Mouse (Mus musculus) kidney, postnatal 10 days (tissue): ENCODE results near the gene Prelid3b.

ENCODE experiments used
- DNase-seq: peaks from one replicate; pipeline ENCODE4 v3.0.0; 2021; ENCODE audit warnings: mixed read lengths

Gene Prelid3b

GRCm38 (mm10) chr2:174459365-174459764 is 13.5 kb downstream of the Prelid3b start:
- DNase-seq, result no peak

DNA sequence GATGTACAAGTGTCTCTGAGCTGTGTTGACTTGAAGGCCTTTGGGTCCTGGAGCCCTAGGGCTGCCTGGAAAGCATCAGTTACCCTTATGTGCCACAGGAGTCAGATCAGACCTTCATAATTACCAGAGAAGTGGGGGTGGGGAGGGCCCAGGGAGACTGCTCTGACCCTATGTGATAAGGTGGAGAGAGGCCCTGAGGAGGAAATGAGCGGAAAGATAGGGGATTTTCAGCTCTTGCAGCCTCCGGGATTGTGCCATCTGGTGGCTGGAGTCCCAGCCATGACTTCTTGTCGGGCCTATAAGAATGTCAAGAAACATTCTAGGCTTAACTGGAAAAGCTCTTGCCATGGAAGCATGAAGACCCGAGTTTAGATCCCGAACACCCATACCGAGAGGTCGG is 19.2 kb downstream of the Prelid3b start:
- DNase-seq, result peak; percentile 32

DNA sequence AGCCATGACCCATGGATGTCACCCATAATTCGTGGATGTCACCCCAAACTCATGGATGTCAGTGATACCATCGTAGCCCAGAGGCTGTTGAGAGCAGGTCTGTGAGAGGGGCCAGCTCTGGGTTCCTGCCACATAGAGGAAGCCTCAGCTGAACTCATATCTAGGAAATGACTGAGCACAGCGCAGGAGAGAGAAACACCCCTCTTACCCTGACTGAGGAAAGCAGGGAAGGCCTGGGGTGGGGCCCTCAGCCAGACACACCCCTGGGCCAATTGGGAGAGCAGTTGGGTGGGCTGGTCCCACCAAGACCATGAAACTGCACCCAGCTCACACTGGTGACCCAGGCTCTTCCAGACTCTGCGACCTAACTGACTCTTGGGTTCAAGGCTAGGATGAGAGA is 22.5 kb downstream of the Prelid3b start, which contains the start of gene Tubb1:
Tubb1 (plus strand) TSS at position 343 of the 400 bp plus-strand sequence.
- no peak for DNase-seq

GRCm38 (mm10) chr2:174448405-174448804 is 24.5 kb downstream of the Prelid3b start:
- DNase-seq, result no peak

GRCm38 (mm10) chr2:174446905-174447304 is 26.0 kb downstream of the Prelid3b start:
- no peak for DNase-seq

DNA sequence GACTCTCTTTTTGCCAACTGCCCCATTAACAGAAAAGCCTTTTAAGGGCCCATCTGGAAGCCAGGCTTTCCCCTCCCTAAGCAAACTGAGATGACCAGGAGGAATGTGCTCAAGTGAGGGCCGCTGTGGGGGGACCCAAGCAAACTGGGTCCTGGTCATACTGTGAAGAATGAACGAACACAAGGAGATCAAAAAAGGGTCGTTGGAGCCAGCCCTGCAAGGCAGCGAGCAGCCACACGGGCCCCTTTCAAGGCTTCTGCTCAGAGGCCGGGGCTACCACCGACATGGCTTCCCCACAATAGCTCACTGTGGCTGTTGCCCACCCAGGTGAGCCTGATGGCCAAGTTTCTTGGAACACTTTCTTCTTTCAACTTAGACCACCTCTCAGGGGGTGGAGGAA is 26.4 kb downstream of the Prelid3b start:
- no peak for DNase-seq

DNA sequence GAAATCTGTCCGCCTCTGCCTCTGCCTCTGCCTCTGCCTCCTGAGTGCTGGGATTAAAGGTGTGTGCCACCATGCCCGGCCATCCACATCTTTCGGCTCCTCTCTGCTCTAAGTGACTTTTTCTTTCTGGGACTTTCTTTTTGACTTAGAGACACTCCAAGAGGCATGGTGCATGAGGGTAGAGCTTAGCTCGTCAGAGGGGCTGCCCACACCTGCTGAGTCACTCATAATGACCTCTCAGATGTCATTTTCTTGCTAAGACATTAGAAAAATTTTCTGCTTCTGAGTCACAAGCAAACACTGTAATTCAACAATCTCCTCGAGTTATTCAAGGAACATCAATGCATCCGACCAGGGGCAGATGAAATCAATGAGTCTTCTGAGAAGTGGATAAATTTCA is 27.9 kb downstream of the Prelid3b start:
- DNase-seq, result no peak

- DNase-seq, result no peak
Measured at GRCm38 (mm10) chr2:174444359-174444758, 28.5 kb downstream of the Prelid3b start.

DNA sequence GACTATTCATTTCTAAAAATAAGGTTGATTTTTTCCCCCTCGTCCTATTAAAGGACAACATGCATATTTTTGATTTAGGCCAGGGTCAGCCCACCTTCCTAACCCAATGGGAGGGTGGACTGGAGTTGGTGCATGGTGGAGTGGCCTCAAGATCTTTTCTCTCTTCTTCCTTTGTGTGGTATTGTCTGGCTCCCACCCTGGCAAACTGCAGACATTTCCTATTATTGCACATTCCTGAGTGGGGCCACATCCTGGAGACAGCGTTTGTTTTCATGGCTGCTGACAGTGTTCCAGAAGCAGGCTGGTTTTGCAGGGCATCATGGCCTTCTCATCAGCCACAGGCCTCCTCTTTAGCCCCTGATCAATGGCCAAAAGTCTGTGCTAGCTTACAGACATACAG is 29.8 kb downstream of the Prelid3b start:
- DNase-seq, result no peak

GRCm38 (mm10) chr2:174442460-174442859 is 30.4 kb downstream of the Prelid3b start:
- peak; percentile 19 for DNase-seq

DNA sequence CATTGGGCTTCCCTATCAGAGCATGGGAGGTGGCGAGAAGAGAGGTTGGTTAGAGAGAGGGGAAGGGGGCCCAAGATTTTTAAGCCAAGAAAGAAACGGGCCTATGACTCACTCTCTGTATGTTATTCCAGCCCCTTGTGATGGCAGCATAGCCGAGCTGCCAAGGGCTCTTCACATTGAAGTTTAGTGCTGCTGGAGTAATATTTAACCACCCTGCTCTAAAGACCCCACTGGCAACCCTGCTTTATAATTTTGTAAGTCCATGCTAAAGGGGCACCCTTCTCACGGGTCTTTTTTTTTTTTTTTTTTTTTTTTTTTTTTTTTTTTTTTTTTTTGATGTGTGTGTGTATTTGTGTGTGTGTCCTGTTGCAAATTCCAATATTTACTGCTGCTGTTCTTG is 31.0 kb downstream of the Prelid3b start:
- DNase-seq, result no peak

GRCm38 (mm10) chr2:174439961-174440360 is 32.9 kb downstream of the Prelid3b start:
- DNase-seq, result no peak

- DNase-seq, result no peak
Measured at GRCm38 (mm10) chr2:174439450-174439838, 33.4 kb downstream of the Prelid3b start.

DNA sequence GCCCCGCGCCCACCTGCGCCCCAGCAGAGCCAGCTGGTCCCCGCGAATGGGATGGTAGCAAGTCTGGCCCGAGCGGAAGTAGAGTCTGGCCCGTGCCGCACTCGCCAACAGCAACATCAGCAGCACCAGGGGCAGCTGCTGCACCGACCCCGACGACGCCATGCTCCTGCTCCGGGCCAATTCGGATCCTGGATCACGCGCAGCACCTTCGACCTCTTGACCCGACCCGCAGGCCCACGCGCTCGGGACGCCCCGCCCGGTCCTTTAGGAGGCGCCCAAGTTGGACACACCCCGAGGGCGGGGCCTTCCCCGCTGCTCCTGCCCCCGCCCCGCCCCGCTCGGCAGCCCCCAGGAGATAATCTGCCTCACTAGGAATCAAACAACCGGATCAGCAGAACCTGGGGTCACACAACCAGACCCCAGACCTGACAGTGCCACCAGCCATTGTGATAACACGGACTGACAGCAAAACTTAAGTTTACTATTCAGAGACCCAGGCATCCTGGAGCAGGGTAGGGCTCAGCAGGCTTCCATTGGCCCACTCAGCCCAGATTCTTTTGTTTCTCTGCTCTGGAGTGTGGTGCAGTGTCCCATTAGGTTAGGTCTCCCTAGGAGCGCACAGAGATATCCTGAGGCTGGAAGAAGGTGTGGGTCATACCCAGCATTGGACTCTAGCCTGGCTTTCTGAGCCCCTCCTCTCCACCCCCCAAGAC is 34.0 kb downstream of the Prelid3b start, which contains the start of gene Ctsz:
Ctsz (minus strand) TSS at position 303 of the 713 bp plus-strand sequence.
- peak; percentile 85 for DNase-seq

- no peak for DNase-seq
Measured at GRCm38 (mm10) chr2:174438181-174438580, 34.7 kb downstream of the Prelid3b start.

DNA sequence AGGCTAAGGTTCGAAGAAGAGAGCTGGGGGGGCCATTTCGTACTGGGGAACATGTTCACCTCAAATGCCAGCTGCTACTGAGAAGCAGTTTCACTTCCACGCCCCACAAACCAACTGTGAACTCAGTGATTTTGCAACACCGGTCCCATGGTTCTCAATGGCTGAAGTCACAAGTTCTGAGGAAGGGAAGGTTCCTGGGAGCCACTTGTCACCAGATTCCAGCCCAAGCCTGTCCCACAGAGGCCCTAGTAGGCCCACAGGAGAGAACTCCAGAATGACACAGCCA is 35.2 kb downstream of the Prelid3b start:
- no peak for DNase-seq

DNA sequence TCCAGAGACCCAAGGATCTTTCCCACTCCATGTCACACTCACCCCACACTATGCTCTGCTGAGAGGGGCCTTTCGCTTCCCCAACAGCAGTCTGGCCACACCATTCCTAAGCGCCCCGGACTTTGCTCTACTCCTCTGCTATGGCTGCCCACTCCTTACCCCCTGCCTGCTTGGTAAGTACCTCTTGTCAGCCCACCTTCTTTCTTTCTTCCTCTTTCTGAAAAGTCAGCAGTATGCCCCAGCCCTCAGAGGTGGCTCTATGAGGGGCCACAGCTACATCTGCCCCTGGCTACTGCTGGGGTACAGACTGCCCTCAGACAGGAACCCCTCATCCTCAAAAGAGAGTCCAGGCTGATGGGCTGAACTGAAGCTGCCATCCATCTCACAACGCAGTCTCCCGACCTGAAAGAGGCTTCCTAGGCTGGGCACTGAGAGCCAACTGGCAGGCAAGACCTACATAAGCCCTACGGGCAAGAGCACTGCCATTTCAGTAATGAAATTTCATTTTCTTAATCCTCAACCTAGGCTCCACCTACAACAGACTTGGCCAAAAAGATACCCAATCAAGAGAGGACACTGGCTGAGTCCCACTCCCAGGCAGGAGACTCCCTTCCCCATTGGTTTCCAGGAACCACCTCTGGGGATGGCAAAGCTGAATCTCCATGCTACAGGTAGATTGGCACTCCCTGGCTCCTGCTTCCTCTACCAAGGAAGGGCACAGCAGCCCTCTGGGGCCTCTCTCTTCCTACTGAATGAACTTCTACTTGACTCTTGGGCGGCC is 35.8 kb downstream of the Prelid3b start:
- no peak for DNase-seq

DNA sequence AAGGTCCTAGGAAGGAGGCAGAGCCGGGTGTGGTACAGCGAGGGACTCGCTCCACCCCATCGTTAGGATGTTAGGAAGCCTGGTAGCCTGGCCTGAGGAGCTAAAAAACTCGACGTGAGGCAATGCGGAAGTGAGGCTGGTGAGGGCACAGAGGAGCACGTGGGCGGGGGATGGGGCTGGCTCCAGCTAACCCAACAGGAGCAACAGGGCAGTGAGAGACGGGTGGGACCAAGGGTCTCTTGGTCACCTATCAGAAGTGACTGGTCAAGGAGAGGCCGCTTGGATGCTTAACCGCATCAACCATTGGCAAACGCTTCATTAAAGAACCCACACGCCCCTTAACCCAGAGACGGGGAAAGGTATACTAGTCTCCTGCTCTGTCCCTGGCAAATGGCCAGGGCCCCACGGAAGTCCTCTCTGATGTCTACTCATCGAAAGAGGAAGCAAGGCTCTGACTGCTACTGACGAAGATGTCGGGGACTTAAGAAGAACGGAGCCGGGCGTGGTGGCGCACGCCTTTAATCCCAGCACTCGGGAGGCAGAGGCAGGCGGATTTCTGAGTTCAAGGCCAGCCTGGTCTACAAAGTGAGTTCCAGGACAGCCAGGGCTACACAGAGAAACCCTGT is 36.7 kb downstream of the Prelid3b start:
- DNase-seq, result no peak

GRCm38 (mm10) chr2:174434943-174435342 is 37.9 kb downstream of the Prelid3b start:
- no peak for DNase-seq

- no peak for DNase-seq
Measured at GRCm38 (mm10) chr2:174428996-174429591, 43.8 kb downstream of the Prelid3b start.

- no peak for DNase-seq
Measured at GRCm38 (mm10) chr2:174428076-174428835, 44.6 kb downstream of the Prelid3b start.

GRCm38 (mm10) chr2:174426856-174427255 is 46.0 kb downstream of the Prelid3b start:
- no peak for DNase-seq
